Mouse (Mus musculus) megakaryocyte, embryonic 14.5 days (primary cell): ENCODE measurements at regions not wholly inside any gene's neighbourhood (a gene's known extent, or its start where the extent isn't known, plus 50 kb on each side); places are given as distances from the start of the nearest gene placed in this dataset.

Source experiments
- FLI1 ChIP-seq: IDR thresholded peaks from 2 replicates; pipeline ENCODE4 v1.6.1; 2012; ENCODE audit warnings: low read length, inconsistent platforms, mixed read lengths
- GATA1 ChIP-seq: IDR thresholded peaks from 3 replicates; pipeline ENCODE4 v1.6.1; 2012; ENCODE audit warnings: mixed read lengths, low read length, inconsistent platforms, borderline replicate concordance

DNA sequence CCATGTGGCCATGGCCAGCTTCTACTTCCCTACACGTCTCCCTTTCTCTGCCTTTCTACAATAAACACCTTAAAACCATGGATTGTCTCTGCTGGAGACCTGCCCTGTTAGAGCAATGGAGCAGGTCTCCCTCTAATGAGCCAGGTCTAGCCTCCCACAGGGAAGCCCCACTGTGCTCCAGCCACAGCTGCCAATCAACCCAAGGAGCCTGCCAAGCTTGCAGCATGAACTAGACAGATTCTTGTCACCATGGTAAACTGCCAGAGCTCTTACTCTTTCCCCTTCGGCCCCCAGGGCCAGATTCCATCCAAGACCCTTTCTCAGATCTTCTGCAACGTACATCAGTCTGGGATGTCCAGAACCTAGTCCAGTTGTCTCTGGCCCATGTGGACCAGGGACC lies 217.1 kb upstream of the Fam241a start:
- TF ChIP-seq FLI1 (no peak), GATA1 (no peak)
